Mouse (Mus musculus) layer of hippocampus, postnatal 25 days (tissue): ENCODE data around the gene Plxna4. TPM values are rescaled to one million over a fixed set of nuclear protein-coding genes. Genes with fewer than 3 reads are reported as not detected.

Experiments
- DNase-seq, 2 experiments: peaks; one replicate each; pipeline ENCODE4 v3.0.0; 2022; ENCODE audit warnings: mixed read lengths in 2 of 2, low spot score in 1 of 2; ENCODE audit errors: extremely low spot score in 1 of 2
- total RNA-seq, 2 experiments: library from RNA; stranded (reverse); gene quantifications; 2 replicates each; pipeline ENCODE4 v1.2.3; 2021

The Plxna4 gene
- total RNA-seq, 2 experiments from 2014 or later: 114 to 132 TPM

DNA sequence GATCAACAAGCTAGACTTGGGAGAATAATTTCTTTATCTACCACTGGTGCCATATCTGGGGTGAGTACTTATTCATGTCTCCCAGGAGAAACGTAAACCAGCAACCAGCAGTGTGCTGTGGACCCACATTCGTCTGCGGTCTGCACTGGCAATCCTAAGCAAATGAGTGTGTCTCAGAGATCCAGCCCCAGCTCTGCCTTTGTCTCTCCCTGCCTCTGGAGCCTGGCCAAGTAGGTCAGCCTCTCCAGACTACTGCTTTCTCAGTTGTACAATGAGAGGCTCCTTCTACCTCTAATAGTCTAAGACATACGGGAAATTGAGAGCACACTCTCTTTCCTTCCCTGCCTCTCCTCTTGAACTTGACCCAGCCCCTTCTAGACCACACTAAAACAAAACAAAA is 316.5 kb downstream of the Plxna4 start:
- peak in 1 of 2 experiments; percentile 54 for DNase-seq

GRCm38 (mm10) chr6:32266085-32266484 is 321.9 kb downstream of the Plxna4 start:
- DNase-seq: no peak

DNA sequence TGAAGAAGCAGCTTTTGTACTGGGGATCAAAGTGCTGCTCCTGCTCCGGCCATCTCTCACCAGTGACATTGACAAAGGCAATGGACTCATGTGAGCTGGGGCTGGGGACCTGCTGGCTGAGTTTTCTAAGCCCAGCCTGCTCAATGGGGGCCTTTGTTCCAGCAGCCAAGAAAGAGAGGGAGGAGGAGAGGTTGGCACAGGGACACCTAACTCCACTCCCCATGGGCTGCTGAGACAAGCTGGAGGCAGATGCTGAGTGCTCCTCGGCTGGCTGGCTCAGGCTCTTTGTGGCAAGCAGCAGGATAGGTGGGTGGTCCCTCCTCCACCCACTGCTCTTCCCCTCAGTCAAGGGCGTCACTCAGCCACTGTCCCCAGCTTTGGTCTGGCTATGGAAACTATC is 326.7 kb downstream of the Plxna4 start:
- DNase-seq: no peak

GRCm38 (mm10) chr6:32260341-32260740 is 327.7 kb downstream of the Plxna4 start:
- DNase-seq: no peak

DNA sequence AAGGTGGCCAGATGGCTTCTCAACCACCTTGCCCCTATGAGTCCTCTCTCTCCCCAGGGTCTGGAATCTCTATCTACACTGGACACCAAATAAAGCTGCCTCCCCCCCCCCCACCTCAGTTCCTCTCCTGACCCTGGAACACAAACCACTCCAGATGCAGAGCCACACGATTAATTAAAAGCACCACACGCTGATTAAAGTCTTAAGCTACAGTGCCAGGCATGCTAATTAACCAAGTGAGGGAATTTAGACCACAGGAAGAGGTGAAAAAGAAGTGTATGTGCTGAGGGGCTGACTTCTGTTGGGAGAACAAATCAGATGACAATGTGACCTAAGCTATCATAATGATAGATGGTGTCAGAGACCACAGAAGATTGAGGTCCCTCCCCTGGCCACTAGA is 332.8 kb downstream of the Plxna4 start:
- DNase-seq: no peak

- no peak for DNase-seq
Measured at GRCm38 (mm10) chr6:32252168-32252567, 335.8 kb downstream of the Plxna4 start.

DNA sequence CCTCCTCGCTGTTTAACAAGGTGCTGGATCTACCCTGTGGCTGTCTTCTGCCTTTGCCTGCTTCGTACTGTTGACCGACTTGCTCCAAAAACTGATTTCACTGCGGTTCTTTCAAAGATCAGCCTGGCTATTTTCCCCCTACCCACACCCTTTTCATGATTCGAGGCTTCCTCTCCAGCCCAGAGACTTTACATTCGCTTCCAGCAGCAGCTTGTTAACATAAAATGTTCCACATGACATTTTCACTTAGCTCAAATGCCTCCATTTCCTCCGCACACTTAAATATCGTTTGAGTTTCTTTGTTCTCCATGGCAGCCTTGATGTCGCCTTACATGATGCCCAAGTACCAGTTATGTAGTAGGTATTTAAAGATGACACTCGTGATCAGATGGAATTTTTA is 336.3 kb downstream of the Plxna4 start:
- DNase-seq: no peak

GRCm38 (mm10) chr6:32246036-32246435 is 342.0 kb downstream of the Plxna4 start:
- DNase-seq: no peak

DNA sequence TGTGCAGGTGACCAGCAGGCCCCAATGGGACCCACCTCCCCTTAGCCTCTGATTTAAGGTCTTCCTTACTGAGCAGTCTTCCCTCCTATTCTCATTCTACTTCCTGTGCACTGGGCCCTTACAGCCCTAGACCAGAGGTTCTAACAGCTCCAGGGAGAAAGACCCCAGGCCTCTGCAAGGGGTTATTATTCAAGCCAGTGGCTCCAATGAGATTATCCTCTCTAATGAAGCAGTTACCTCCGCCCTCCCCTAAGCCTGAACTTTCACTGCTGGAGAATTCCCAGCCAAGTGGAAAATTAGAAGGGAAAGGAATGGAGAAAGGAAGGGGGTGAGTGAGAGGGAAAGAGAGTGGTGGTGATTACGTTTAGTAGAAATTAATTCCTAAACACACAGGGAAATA is 345.0 kb downstream of the Plxna4 start:
- no peak for DNase-seq

GRCm38 (mm10) chr6:32231383-32231782 is 356.6 kb downstream of the Plxna4 start:
- DNase-seq: no peak

DNA sequence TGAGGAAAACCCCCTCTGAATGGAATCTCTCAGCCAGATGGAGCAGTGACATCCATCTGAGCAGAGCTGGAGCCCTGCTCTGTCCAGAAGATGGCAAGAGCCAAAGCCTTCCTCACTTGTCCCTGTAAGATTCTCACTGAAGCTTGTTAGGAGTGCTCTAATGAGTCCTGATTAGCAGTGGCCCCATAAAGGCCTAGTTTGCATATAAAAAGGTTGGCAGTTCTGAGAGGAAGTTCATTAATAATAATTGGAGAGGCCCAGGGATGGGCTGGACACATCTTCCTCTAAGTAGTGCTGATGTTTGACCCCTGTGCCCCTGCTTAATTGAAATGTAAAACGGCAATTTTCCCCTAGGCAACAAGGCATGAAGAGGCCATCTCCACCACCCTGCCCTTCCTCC is 361.4 kb downstream of the Plxna4 start:
- DNase-seq: no peak

DNA sequence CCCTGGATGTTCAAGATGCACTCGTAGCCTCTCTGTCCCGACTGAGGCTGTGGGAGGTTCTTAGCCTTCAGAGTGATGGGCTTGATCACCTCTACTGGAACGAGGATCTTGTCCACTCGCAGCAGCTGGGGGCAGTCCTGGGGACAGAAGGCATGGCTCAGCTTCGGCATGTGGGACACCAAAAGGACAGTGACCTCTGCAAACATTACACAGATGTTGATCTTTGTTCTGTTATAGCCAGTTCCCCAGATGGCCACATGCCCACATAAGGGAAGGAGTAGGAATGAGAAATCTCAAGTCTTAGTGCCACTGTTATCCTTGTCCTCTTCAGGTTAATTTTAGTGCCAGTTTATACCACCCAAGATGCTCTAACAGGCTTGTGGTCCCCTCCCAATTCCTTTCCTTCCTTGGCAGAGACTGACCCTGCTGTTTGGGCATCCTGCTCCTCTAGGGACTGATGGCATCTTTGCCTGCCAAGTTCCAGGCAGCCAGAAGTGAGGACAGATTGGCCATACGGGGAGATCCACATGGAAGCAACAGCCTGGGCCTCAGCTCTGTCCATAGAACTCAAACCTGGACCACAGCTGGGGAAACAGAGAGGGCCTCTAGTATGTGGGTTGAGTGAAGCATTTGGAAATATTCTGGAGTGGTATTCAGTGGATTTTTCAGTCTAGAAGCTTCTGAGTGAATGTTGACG is 363.8 kb downstream of the Plxna4 start:
- peak in 1 of 2 experiments; percentile 16 for DNase-seq

GRCm38 (mm10) chr6:32220765-32221164 is 367.2 kb downstream of the Plxna4 start:
- DNase-seq: no peak

GRCm38 (mm10) chr6:32218544-32218943 is 369.4 kb downstream of the Plxna4 start:
- no peak for DNase-seq

DNA sequence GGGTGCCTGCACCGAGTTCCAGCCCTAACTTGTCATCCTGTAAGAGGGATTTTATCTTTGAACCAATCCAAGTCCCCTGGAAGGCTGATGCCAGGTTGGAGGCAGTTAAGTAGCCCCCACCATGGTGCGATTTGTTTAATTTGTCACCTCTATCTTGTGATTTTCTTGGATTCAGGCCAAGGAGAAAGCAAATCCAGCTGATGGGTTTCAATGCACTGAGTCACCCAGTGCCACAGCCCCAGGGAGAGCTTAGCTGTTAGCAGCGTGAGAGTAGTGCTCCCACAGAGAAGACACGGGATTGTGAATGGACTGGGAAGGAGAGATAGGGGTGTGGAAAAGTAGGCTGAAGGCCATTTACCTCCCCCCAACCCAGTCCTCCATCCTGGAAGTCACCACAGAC is 375.6 kb downstream of the Plxna4 start:
- no peak for DNase-seq

DNA sequence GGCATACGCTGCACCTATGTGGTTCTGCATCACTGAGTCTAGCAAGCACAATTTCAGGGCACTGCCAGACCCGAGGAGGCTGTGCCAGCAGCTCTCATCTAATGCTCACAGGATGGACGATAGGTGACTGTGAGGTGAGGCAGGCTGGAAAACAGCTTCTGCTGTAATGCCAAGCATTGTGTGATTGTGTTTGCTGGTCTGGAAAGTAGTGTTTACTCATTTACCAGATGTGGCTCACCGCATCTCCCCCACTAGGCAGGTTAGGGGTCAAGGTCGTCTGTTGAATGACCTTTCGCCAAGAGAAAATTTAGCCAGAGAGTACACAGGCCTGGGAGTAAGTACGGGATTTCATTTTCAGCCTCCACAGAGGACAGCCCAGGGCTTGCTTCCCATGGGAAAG is 377.9 kb downstream of the Plxna4 start:
- no peak for DNase-seq

GRCm38 (mm10) chr6:32208951-32209350 is 379.0 kb downstream of the Plxna4 start:
- DNase-seq: no peak

GRCm38 (mm10) chr6:32204253-32204652 is 383.7 kb downstream of the Plxna4 start:
- no peak for DNase-seq

- no peak for DNase-seq
Measured at GRCm38 (mm10) chr6:32203389-32203788, 384.6 kb downstream of the Plxna4 start.

DNA sequence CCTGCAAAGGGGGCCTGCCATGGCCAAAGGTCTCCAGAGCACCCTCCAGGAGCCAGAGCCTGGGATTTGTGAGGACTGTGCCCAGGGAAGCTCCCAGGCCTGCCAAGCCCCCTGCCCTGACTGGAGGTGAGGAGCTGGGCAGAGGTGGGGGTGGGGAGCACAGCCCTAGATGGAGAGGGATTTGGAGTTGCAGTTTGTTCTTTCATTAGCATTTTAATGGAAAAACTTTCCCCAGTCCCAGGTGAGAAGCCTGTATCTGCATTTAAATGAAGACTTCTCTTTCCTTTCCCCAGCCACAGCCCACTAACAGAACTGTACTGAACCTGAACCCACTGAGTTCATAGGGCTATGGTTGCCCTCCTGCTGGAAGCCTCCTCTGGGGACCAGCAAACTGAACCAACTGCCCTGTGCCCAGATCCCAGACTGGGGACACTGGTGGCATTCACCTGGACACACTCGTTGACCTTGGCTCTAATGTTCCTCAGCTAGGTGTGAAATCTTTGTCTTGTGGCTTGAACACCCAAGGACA is 385.3 kb downstream of the Plxna4 start:
- no peak for DNase-seq

DNA sequence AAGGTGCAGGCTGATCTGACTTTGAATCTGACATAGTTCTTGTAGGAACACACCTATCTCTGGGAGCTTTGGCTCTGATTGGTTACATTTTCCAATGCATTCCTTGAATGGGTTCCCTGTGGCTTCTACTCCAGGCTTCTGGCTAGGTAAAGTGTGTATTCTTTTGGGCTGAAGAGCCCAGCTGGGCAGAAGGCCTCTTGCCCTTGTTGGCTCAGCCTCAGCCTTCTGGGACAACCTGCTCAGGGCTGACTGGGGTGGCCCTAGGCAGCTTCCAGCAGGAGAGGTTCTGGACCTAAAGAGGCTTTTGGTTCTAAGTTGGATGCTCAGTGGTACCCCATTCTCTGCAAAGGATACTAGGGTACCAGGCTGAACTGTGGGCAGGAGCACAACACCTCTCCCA is 386.5 kb downstream of the Plxna4 start:
- no peak for DNase-seq

DNA sequence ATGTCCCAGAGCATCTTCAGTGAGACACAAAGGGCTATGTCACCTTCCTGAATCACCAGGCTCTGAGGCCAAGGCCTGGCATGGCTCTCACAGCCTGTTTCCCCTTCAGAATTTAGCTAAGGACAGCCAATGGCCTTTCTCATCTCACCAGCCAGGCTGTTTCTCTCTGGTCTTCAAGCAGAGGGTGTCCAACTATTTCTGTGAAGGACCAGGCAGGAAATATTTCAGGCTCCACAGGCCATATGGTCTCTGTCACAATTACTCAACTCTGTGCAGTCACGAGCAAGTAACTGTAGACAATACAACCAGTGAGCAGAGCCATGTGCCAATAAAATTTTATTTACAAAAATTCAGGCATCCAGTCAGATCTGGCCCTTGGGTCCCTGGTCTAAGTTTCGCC is 388.4 kb downstream of the Plxna4 start:
- DNase-seq: no peak

- no peak for DNase-seq
Measured at GRCm38 (mm10) chr6:32196913-32197312, 391.1 kb downstream of the Plxna4 start.
